Mouse (Mus musculus) adrenal gland, postnatal 0 days (tissue): ENCODE results near the gene Obox2. TPM values are rescaled to one million over a fixed set of nuclear protein-coding genes. Genes with fewer than 3 reads are reported as not detected.

Source experiments
- polyA plus RNA-seq: library from polyadenylated mRNA; unstranded; fragments of >200 nt; fragmentation: Nextera tagmentation; extraction: Ambion mirVana; gene quantifications from 2 replicates; pipeline ENCODE4 v1.2.1, GENCODE M21; 2015

Obox2 gene
- not detected in 2 replicates for polyA plus RNA-seq

DNA sequence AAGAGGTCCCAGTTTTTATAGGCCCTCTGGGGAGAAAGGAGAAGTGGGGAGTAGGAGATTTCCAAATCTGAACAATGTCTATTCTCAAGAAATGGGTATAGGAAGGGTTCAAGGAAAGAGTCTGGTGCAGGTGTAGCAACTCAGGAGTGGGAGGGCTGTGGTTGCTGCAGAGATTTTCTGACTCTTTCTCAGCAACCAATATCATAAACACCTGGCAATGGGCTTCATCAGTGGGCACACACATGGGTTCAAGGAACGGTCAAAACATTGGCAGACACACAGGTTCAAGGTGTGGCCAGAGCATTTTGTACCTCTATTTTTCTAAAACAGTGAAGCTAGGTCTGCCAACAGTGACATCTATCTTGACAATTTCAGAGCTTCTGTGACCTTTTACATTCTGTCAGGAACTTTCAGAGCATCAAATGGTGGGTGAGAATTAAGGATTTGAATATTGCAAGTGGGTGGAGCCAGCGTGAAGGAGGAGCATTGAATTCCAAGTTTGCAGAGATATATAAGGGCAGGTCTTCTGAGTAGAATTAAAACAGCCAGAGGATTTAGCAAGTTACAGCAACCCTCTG, at the start of gene Obox2, which contains the start of gene Obox1:
Obox2 (plus strand) TSS at position 301 of the 578 bp plus-strand sequence.
Obox1 (plus strand) TSS at position 528 of the 578 bp plus-strand sequence.

Other genes with a start within 250 kb of the Obox2 start
- gene Obox1, start 227 bp downstream of the Obox2 start, polyA plus RNA-seq: not detected in 2 replicates